23 mouse cellular contexts compared by ENCODE assay signal in the genomic region with DNA sequence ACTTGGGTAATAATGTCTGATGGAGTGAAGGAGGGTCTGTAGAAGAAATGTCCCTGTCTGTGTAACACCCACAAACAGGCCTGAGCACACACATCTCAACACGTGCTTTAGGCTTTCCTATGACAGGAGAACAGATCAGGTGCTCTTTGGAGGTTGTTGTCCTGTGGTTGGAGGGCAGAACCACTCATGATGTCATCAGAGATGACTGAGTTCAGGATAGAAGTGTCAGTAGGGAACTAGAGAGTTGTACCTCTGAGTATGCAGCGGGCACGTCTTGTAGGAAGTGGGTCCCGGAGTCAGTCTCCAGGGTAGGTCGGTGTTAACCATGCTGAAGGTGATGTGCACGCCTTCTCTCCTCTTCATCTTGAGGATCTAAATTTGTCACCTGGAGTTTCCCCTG. TPM values are rescaled to one million over a fixed set of nuclear protein-coding genes. Genes with fewer than 3 reads are reported as not detected.
DNase-seq lines count a peak whose midpoint lies in the region; ATAC-seq and TF ChIP-seq lines count a peak whose summit lies in the region.
"Had no signal": no experiment of that assay in that cellular context is flagged by ENCODE, and none has a peak within 500 bp of the region (broad histone marks: within the 10 kb centered on the region; RNA-seq: fewer than 3 reads in every experiment).

No protein-coding gene starts in this region.

- TF ChIP-seq RAD21 in CH12.LX (IDR thresholded peaks at IDR 0.05; ENCODE audit: low read depth, low read length) = no peak

- H3K27me3 ChIP-seq in thymus, adult 2 months (ENCODE audit: control insufficient read depth, insufficient read depth, low read length) = no peaks in the 10 kb centered on the region
- no peaks in the 10 kb centered on the region for H3K27me3 ChIP-seq in CH12.LX (replicated peaks)
- H3K27me3 ChIP-seq: embryonic facial prominence, embryonic 15.5 days; limb, embryonic 15.5 days; neural tube, embryonic 12.5 days had no signal

- TF ChIP-seq CTCF in thymus, adult 2 months (IDR thresholded peaks at IDR 0.05; ENCODE audit: borderline replicate concordance, control insufficient read depth, extremely low read depth, insufficient read depth, low read length, poor library complexity) = no peak
- no peak for TF ChIP-seq CTCF in CH12.LX (conservative IDR thresholded peaks at IDR 0.05 in 1 of 2, IDR thresholded peaks at IDR 0.05 in 1 of 2; ENCODE audit: low read depth in 2 of 2, low read length in 2 of 2)

- H3K4me1 ChIP-seq in thymus, adult 2 months (replicated peaks; ENCODE audit: control insufficient read depth, insufficient read depth, low read length) = peaks cover 70% of the 10 kb centered on the region
- peaks cover 12 to 45% of the 10 kb centered on the region in 2 experiments for H3K4me1 ChIP-seq in CH12.LX (ENCODE audit: control insufficient read depth in 1 of 2, insufficient read depth in 2 of 2)
- H3K4me1 ChIP-seq: embryonic facial prominence, embryonic 15.5 days had no signal

- no peaks in the 10 kb centered on the region for H3K79me2 ChIP-seq in CH12.LX (replicated peaks; ENCODE audit: control insufficient read depth, extremely low read depth, insufficient read depth, poor library complexity, severe bottlenecking)

- DNase-seq in thymus, adult 2 months = peak; percentile 35
- no peak for DNase-seq in thymus, adult 18-20 months
- DNase-seq in CH12.LX (ENCODE audit: extremely low read depth) = no peak
- DNase-seq in naive thymus-derived CD4-positive, alpha-beta T cell, adult 2 months (ENCODE audit: low read depth) = peak; percentile 88
- no peak for DNase-seq in adrenal gland, postnatal 10 days
- no peak for DNase-seq in right cerebral cortex, postnatal 4 days
- DNase-seq: adrenal gland, postnatal 25 days; cerebellum, adult 9-10 months; embryo, embryonic 11 days; gastrocnemius, postnatal 25 days; kidney, adult 18-20 months; layer of hippocampus, postnatal 36 days; liver, postnatal 0 days; right cerebral cortex, postnatal 25 days had no signal

- TF ChIP-seq EP300 in CH12.LX (IDR thresholded peaks at IDR 0.05; ENCODE audit: low read length) = no peak

- 9% methylated on average over 6 of the region's 6 CpGs for whole genome bisulfite sequencing in thymus, adult 2 months

- no peak overlapping the region for H3K4me2 ChIP-seq in CH12.LX (ENCODE audit: insufficient read depth, low read depth, poor library complexity, severe bottlenecking)
- H3K4me2 ChIP-seq: embryonic facial prominence, embryonic 15.5 days; heart, embryonic 11.5 days; limb, embryonic 15.5 days; neural tube, embryonic 12.5 days had no signal

- 0 out of 2 replicates have a peak, but pooled peaks have one; percentile 19 for ATAC-seq in common myeloid progenitor, adult 5-6 weeks (replicated peaks; ENCODE audit: low read depth, poor library complexity, severe bottlenecking)
- ATAC-seq: hindbrain, embryonic 16.5 days; liver, postnatal 0 days; midbrain, embryonic 16.5 days had no signal

- H3K4me3 ChIP-seq in thymus, adult 2 months (ENCODE audit: control insufficient read depth, insufficient read depth, low read length) = no peak overlapping the region
- no peak overlapping the region for H3K4me3 ChIP-seq in CH12.LX (replicated peaks in 1 of 3; ENCODE audit: low read depth in 2 of 3, low read length in 2 of 3, poor library complexity in 1 of 3)
- H3K4me3 ChIP-seq: embryonic facial prominence, embryonic 15.5 days; forebrain, embryonic 10.5 days; limb, embryonic 15.5 days; neural tube, embryonic 12.5 days had no signal

- no peaks in the 10 kb centered on the region for H3K9me3 ChIP-seq in CH12.LX (replicated peaks; ENCODE audit: low read length)
- H3K9me3 ChIP-seq: embryonic facial prominence, embryonic 15.5 days; forebrain, embryonic 10.5 days; limb, embryonic 15.5 days; neural tube, embryonic 12.5 days had no signal

- in situ Hi-C loops in CH12.LX (cut with MboI; ENCODE audit: low pct_ligation_motif_present, low pct_unique_long_range_greater_than_20kb, low sequenced_read_pairs) = no loop called here

- no peak overlapping the region for H3K9ac ChIP-seq in CH12.LX (ENCODE audit: insufficient read depth, low read depth)
- H3K9ac ChIP-seq: embryonic facial prominence, embryonic 15.5 days; limb, embryonic 15.5 days; liver, postnatal 0 days; neural tube, embryonic 12.5 days had no signal

- no peak for TF ChIP-seq POLR2A in thymus, adult 2 months (IDR thresholded peaks at IDR 0.05; ENCODE audit: control insufficient read depth, extremely low read depth, insufficient read depth, low read length, poor library complexity)
- no peak for TF ChIP-seq POLR2A in CH12.LX (IDR thresholded peaks at IDR 0.05; ENCODE audit: low read depth, low read length)

- dilution Hi-C loops in CH12.LX (cut with MboI; ENCODE audit: extremely low pct_ligation_motif_present, extremely low pct_unique_long_range_greater_than_20kb, low sequenced_read_pairs) = no loop called here

- peak overlapping the region; percentile 52 for H3K27ac ChIP-seq in thymus, adult 2 months (ENCODE audit: control insufficient read depth, insufficient read depth, low read length)
- no peak overlapping the region for H3K27ac ChIP-seq in CH12.LX (ENCODE audit: insufficient read depth, low read depth)
- H3K27ac ChIP-seq: embryonic facial prominence, embryonic 15.5 days; forebrain, embryonic 10.5 days; limb, embryonic 15.5 days; neural tube, embryonic 12.5 days had no signal

- H3K36me3 ChIP-seq in thymus, adult 2 months (ENCODE audit: control insufficient read depth, insufficient read depth, low read length) = no peaks in the 10 kb centered on the region
- no peaks in the 10 kb centered on the region for H3K36me3 ChIP-seq in CH12.LX (replicated peaks in 1 of 2; ENCODE audit: control insufficient read depth in 1 of 2, insufficient read depth in 1 of 2, low read length in 1 of 2)
- H3K36me3 ChIP-seq: embryonic facial prominence, embryonic 15.5 days; forebrain, embryonic 10.5 days; limb, embryonic 15.5 days; neural tube, embryonic 12.5 days had no signal

TF ChIP-seq in CH12.LX, 34 proteins besides CTCF, POLR2A, EP300 and RAD21:
- TF ChIP-seq BHLHE40 (IDR thresholded peaks at IDR 0.05; ENCODE audit: low read depth, low read length) (peak; percentile 47; the same call in 1 of the 2 replicates), NELFE (IDR thresholded peaks at IDR 0.05; ENCODE audit: low read depth, low read length) (no peak)

RNA-seq across cellular contexts. Expression of gene Prkch, which starts 19.1 kb away (rescaled TPM):
- polyA plus RNA-seq in thymus, adult 2 months (2012; rRNA removed) = 43.1 and 45.5 TPM in 2 replicates
- total RNA-seq in CH12.LX (2012; rRNA removed) (0.55 and 0.76 TPM in 2 replicates), CH12.LX (2014; rRNA removed) (1.8 and 2.2 TPM in 2 replicates)
- polyA plus RNA-seq in CH12.LX (2012; ENCODE audit: insufficient read length, low read depth) = 2.3 and 2.4 TPM in 2 replicates
- 15.9 and 18.0 TPM in 2 replicates for total RNA-seq in common myeloid progenitor, adult 5-6 weeks (2017)
- 10 to 100 TPM; 21.7 to 25.6 TPM for total RNA-seq in adrenal gland, postnatal 10 days (2021)

RNA-seq across cellular contexts. Expression of gene Tmem30b, which starts 57.5 kb away (rescaled TPM):
- polyA plus RNA-seq in thymus, adult 2 months (2012; rRNA removed) = 4.1 and 4.3 TPM in 2 replicates
- total RNA-seq in CH12.LX (2012; rRNA removed) = not detected in 2 replicates
- not detected in 2 replicates for total RNA-seq in CH12.LX (2014; rRNA removed)
- polyA plus RNA-seq in CH12.LX (2012; ENCODE audit: insufficient read length, low read depth) = not detected in 2 replicates
- total RNA-seq in common myeloid progenitor, adult 5-6 weeks (2017) = 0.46 TPM in 1 of 2 replicates, not detected in the other
- total RNA-seq in adrenal gland, postnatal 10 days (2021) = 1 to 10 TPM; 3.0 to 5.8 TPM
- total RNA-seq: adrenal gland, postnatal 25 days; layer of hippocampus, postnatal 36 days; left cerebral cortex, postnatal 25 days had no signal

Comparison
In these comparisons a context has a peak if more than half of its experiments do, and no peak if none do; other contexts are left out.
1. DNase-seq: peak in thymus, adult 2 months (single experiment) and naive thymus-derived CD4-positive, alpha-beta T cell, adult 2 months (single experiment); none in thymus, adult 18-20 months (0 of 2), CH12.LX (single experiment), adrenal gland, postnatal 10 days (single experiment) and right cerebral cortex, postnatal 4 days (single experiment).